ENCODE assay signal across 10 mouse cellular contexts in the genomic region with DNA sequence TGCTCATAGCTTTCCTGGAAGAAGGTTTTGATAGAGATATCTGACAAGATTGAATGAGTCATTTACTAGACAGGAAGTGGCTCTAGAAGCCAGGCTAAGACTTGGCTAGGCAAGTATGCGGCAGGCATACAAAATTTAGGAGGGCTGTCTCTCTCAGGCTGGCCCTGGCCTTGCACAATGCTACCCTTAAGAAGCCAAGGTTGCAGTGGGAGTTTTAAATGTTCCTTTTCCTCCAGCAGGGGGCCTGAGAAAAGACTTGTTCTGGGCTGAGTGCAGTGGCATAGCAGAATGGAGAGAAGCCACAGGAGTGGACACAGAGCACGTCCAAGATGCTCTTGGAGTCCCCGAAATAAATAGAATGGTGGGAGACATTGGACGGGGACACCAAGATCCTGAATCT. TPM values are rescaled to one million over a fixed set of nuclear protein-coding genes. Genes with fewer than 3 reads are reported as not detected.
A peak's percentile ranks its signal among the peaks of the same experiment; 100 is the strongest.
DNase-seq lines count a peak whose midpoint lies in the region; ATAC-seq and TF ChIP-seq lines count a peak whose summit lies in the region.
"Had no signal": no experiment of that assay in that cellular context is flagged by ENCODE, and none has a peak within 500 bp of the region (broad histone marks: within the 10 kb centered on the region; RNA-seq: fewer than 3 reads in every experiment).

No protein-coding gene starts in this region.

- in situ Hi-C loops in CH12.LX (cut with MboI; ENCODE audit: low pct_ligation_motif_present, low pct_unique_long_range_greater_than_20kb, low sequenced_read_pairs): loop anchor here (5.0 to 25.0 kb wide), 4 partner anchors 281 to 1091 kb away; a partner anchor contains a TSS

- DNase-seq in kidney, adult 2 months: peak; percentile 48
- DNase-seq in CH12.LX (ENCODE audit: extremely low read depth): peak; percentile 56
- peak; percentile 32 to 35 for DNase-seq in adrenal gland, postnatal 36 days
- no peak for DNase-seq in lung, adult 2 months
- no peak for DNase-seq in ovary, adult 18-20 months (ENCODE audit: low spot score)
- DNase-seq in gastrocnemius, postnatal 36 days: no peak

- no peaks in the 10 kb centered on the region for H3K36me3 ChIP-seq in kidney, adult 2 months (ENCODE audit: control insufficient read depth, insufficient read depth, low read length)
- H3K36me3 ChIP-seq in kidney, embryonic 16.5 days (ENCODE audit: insufficient read depth, low read length): no peaks in the 10 kb centered on the region
- H3K36me3 ChIP-seq in CH12.LX (replicated peaks in 1 of 2; ENCODE audit: control insufficient read depth in 1 of 2, insufficient read depth in 1 of 2, low read length in 1 of 2): no peaks in the 10 kb centered on the region
- H3K36me3 ChIP-seq: limb, embryonic 12.5 days had no signal

- H3K27ac ChIP-seq in kidney, adult 2 months (ENCODE audit: insufficient read depth, low read depth, low read length): no peak overlapping the region
- H3K27ac ChIP-seq in kidney, embryonic 16.5 days (ENCODE audit: low read length): no peak overlapping the region
- no peak overlapping the region for H3K27ac ChIP-seq in CH12.LX (ENCODE audit: insufficient read depth, low read depth)
- H3K27ac ChIP-seq: limb, embryonic 12.5 days had no signal

- no peaks in the 10 kb centered on the region for H3K27me3 ChIP-seq in kidney, adult 2 months (replicated peaks; ENCODE audit: control insufficient read depth, insufficient read depth, low read length)
- no peaks in the 10 kb centered on the region for H3K27me3 ChIP-seq in kidney, embryonic 16.5 days (ENCODE audit: insufficient read depth, low read length)
- peaks cover 2% of the 10 kb centered on the region for H3K27me3 ChIP-seq in CH12.LX (replicated peaks)
- H3K27me3 ChIP-seq: limb, embryonic 12.5 days had no signal

- TF ChIP-seq RAD21 in CH12.LX (IDR thresholded peaks at IDR 0.05; ENCODE audit: low read depth, low read length): peak; percentile 42

- no peak overlapping the region for H3K4me2 ChIP-seq in kidney, embryonic 16.5 days (replicated peaks; ENCODE audit: low read depth, low read length)
- H3K4me2 ChIP-seq in CH12.LX (ENCODE audit: insufficient read depth, low read depth, poor library complexity, severe bottlenecking): no peak overlapping the region
- H3K4me2 ChIP-seq: limb, embryonic 12.5 days had no signal

- H3K4me1 ChIP-seq in kidney, adult 2 months (ENCODE audit: control insufficient read depth, insufficient read depth, low read length): no peaks in the 10 kb centered on the region
- no peaks in the 10 kb centered on the region for H3K4me1 ChIP-seq in kidney, embryonic 16.5 days (ENCODE audit: insufficient read depth, low read length)
- H3K4me1 ChIP-seq in CH12.LX (ENCODE audit: control insufficient read depth in 1 of 2, insufficient read depth in 2 of 2): peaks cover 0 to 6% of the 10 kb centered on the region in 2 experiments; a peak in 2 of 4 replicates
- H3K4me1 ChIP-seq in lung, adult 2 months (ENCODE audit: control insufficient read depth, insufficient read depth, low read length): no peaks in the 10 kb centered on the region
- H3K4me1 ChIP-seq: limb, embryonic 12.5 days had no signal

- no peak overlapping the region for H3K9ac ChIP-seq in kidney, embryonic 16.5 days (replicated peaks; ENCODE audit: low read length)
- H3K9ac ChIP-seq in CH12.LX (ENCODE audit: insufficient read depth, low read depth): no peak overlapping the region
- H3K9ac ChIP-seq: limb, embryonic 12.5 days had no signal

- TF ChIP-seq EP300 in CH12.LX (IDR thresholded peaks at IDR 0.05; ENCODE audit: low read length): no peak

- H3K9me3 ChIP-seq in kidney, embryonic 16.5 days (ENCODE audit: low read length): no peaks in the 10 kb centered on the region
- H3K9me3 ChIP-seq in CH12.LX (replicated peaks; ENCODE audit: low read length): no peaks in the 10 kb centered on the region
- H3K9me3 ChIP-seq: limb, embryonic 12.5 days had no signal

- dilution Hi-C loops in CH12.LX (cut with MboI; ENCODE audit: extremely low pct_ligation_motif_present, extremely low pct_unique_long_range_greater_than_20kb, low sequenced_read_pairs): no loop called here

- H3K79me2 ChIP-seq in CH12.LX (replicated peaks; ENCODE audit: control insufficient read depth, extremely low read depth, insufficient read depth, poor library complexity, severe bottlenecking): no peaks in the 10 kb centered on the region

- no peak overlapping the region for H3K4me3 ChIP-seq in kidney, adult 2 months (ENCODE audit: insufficient read depth, low read depth, low read length)
- H3K4me3 ChIP-seq in kidney, embryonic 16.5 days (ENCODE audit: low read length): no peak overlapping the region
- H3K4me3 ChIP-seq in CH12.LX (replicated peaks in 1 of 3; ENCODE audit: low read depth in 2 of 3, low read length in 2 of 3, poor library complexity in 1 of 3): no peak overlapping the region
- H3K4me3 ChIP-seq in lung, adult 2 months (replicated peaks; ENCODE audit: extremely low read depth, low read depth, low read length): no peak overlapping the region
- H3K4me3 ChIP-seq: erythroblast, embryonic 14.5 days; limb, embryonic 12.5 days had no signal

- intact Hi-C loops in gastrocnemius, postnatal 36 days (cut with DNase I): loop anchor here (5.0 kb wide), 4 partner anchors 111 to 756 kb away; a partner anchor contains a TSS

- TF ChIP-seq POLR2A in kidney, adult 2 months (IDR thresholded peaks at IDR 0.05; ENCODE audit: low read depth, low read length): no peak
- no peak for TF ChIP-seq POLR2A in CH12.LX (IDR thresholded peaks at IDR 0.05; ENCODE audit: low read depth, low read length)
- TF ChIP-seq POLR2A in lung, adult 2 months (IDR thresholded peaks at IDR 0.05; ENCODE audit: borderline replicate concordance, extremely low read depth, low read depth, low read length): no peak

- peak; percentile 48 for TF ChIP-seq CTCF in kidney, adult 2 months (conservative IDR thresholded peaks at IDR 0.05; ENCODE audit: insufficient read depth, insufficient read length, low read depth, low read length)
- TF ChIP-seq CTCF in CH12.LX (conservative IDR thresholded peaks at IDR 0.05 in 1 of 2, IDR thresholded peaks at IDR 0.05 in 1 of 2; ENCODE audit: low read depth in 2 of 2, low read length in 2 of 2): peak; percentile 12 to 75; a peak in 3 of 4 replicates
- TF ChIP-seq CTCF in lung, adult 2 months (IDR thresholded peaks at IDR 0.05; ENCODE audit: insufficient read depth, low read length): peak; percentile 35; the same call in 1 of the 2 replicates

- 62% methylated on average over 4 of the region's 4 CpGs for WGBS in kidney, adult 2 months
- WGBS in kidney, embryonic 16.5 days: 61% methylated on average over 4 of the region's 4 CpGs
- 49% methylated on average over 4 of the region's 4 CpGs for WGBS in lung, adult 2 months

- no peak for ATAC-seq in kidney, embryonic 16.5 days (ENCODE audit: low FRiP score, low TSS enrichment)
- no peak for ATAC-seq in erythroid progenitor cell, adult 5-6 weeks (replicated peaks; ENCODE audit: low FRiP score, poor library complexity, severe bottlenecking)

TF ChIP-seq in CH12.LX, 34 proteins besides CTCF, POLR2A, EP300 and RAD21:
- TF ChIP-seq IRF4 (IDR thresholded peaks at IDR 0.05; ENCODE audit: low read depth, low read length) (no peak), JUN (IDR thresholded peaks at IDR 0.05; ENCODE audit: insufficient read depth, low read depth, low read length) (no peak), SMC3 (IDR thresholded peaks at IDR 0.05; ENCODE audit: low read depth, low read length) (peak; percentile 46)

RNA-seq across cellular contexts. Expression of a gene that starts 38.4 kb away (rescaled TPM):
- polyA plus RNA-seq in kidney, adult 2 months (2012; rRNA removed): 1.4 and 2.5 TPM in 2 replicates
- polyA plus RNA-seq in kidney, embryonic 16.5 days (2015; fragmentation: Nextera tagmentation; extraction: Ambion mirVana): 0.42 and 0.56 TPM in 2 replicates
- total RNA-seq in CH12.LX (2012; rRNA removed) (0.17 and 0.21 TPM in 2 replicates), CH12.LX (2014; rRNA removed) (0.26 TPM in 1 of 2 replicates, not detected in the other)
- polyA plus RNA-seq in CH12.LX (2012; ENCODE audit: insufficient read length, low read depth): 0.55 TPM in 1 of 2 replicates, not detected in the other
- 1 to 10 TPM; 4.7 to 4.9 TPM for total RNA-seq in adrenal gland, postnatal 36 days (2021)
- 2.9 and 5.1 TPM in 2 replicates for polyA plus RNA-seq in lung, adult 2 months (2012; rRNA removed)
- total RNA-seq in erythroid progenitor cell, adult 5-6 weeks (2015; ENCODE audit: low replicate concordance): 2.9 TPM in 1 of 2 replicates, not detected in the other
- not detected in 2 replicates for total RNA-seq in erythroid progenitor cell, adult 5-6 weeks (2017; ENCODE audit: low replicate concordance)
- total RNA-seq in gastrocnemius, postnatal 36 days (2021): 10 to 100 TPM; 15.5 to 31.3 TPM
- polyA plus RNA-seq: erythroblast, embryonic 14.5 days had no signal

Comparison
In these comparisons a context has a peak if more than half of its experiments do, and no peak if none do; other contexts are left out.
1. DNase-seq: peak in kidney, adult 2 months (single experiment), CH12.LX (single experiment) and adrenal gland, postnatal 36 days (2 of 2); none in lung, adult 2 months (single experiment), ovary, adult 18-20 months (single experiment) and gastrocnemius, postnatal 36 days (0 of 2).
2. Peak in every context shown above with its lines, with median percentiles within 50 percentile points of each other: CTCF ChIP-seq.